Mouse (Mus musculus): ENCODE results near the gene Arhgef2.

Arhgef2 gene

DNA sequence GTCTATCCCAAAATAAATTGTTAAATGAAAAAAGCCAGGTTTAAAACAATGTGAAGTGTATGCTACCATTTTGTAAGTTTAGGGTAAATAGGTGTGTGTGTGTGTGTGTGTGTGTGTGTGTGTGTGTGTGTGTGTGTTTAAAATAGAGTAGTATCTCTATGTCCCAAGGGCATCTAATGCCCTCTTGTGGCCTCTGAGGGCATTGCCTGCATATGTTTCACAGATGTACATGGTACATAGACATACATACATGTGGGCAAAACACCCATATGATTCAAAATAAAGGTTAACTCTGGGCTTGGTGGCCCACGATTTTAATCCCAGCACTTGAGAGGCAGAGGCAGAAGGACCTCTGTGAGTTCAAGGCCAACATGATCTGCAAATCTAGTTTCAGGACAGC, 34.9 kb downstream of the Arhgef2 start:
- DNase-seq (ENCODE audit: low read depth), result peak; percentile 86

DNA sequence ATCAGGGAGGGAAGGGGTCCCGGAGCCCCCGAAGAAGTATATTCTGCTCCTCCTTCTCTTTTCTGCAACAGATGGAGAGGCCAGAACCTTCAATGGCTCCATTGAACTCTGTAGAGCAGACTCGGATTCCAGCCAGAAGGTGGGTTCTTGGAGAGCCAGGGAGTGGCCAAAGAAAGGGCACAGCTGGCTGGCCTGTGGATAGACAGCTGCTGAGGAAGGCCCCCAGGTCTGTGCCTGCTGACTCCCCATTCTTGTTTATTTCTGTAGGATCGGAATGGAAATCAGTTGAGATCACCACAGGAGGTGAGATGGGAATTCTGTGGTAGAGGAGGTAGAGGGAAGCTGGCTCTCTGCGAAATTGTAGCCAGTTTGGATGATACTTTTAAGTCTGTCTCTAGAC, 37.3 kb downstream of the Arhgef2 start:
- DNase-seq (ENCODE audit: low read depth), result no peak

DNA sequence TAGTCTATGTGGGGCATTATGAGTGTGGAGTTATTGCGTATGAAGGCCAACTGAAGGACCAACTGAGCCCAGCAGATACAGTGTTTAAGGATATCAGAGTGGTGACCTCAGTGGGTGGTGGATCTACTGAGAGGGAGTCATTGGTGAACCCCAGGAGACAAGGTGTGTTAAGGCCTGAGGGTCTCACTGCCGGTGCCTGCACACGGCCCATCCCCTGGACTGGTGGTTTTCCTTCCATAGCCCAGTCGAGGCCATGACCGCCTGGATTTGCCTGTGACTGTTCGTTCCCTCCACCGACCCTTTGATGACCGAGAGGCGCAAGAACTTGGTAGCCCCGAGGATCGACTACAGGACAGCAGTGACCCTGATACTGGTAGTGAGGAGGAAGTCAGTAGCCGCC, 40.2 kb downstream of the Arhgef2 start:
- no peak for DNase-seq (ENCODE audit: low read depth)

DNA sequence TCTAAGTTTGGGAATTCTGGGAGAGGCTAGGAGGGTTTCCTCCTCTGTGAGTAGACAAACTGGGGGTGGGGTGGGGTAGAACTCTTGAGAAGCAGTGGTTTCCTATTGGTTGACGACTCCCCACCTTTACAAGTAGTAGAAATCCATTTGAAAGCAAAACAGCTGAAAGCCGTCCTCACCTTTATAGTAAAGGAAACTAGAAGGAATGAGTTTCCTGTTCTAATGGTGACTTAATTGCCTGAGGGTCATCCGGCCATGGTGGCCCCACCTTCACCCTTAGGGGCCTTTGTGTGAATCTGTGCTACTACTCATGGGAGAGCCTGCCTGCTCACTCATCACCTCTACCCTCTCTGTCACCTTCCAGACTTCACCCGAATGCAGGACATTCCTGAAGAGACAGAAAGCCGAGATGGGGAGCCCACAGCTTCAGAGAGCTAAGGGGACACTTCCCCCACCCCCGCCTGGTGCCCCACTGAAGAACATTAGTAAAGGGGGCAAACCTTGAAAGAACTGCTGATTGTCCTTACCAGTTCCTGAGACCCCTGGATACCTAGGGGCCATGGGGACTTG, 40.7 kb downstream of the Arhgef2 start:
- no peak for DNase-seq (ENCODE audit: low read depth)

DNA sequence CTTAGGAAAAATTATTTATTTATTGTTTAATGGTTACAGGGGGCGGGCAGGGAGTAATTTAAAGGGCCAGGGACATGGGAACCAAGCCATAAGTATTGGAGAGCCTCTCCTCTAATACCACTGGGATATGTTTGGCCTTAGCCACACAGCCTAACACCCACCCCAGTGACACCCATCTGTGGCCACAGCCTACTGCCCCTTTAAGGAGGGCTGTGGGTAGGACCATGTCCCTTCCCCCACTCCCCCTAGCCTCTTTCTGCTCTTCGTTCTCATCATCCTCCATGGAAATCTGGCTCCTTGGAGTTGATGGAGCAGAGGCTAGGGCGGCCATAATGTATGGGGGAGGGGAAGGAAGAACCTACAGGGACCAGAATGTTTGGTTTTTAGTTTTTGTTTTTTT, 41.3 kb downstream of the Arhgef2 start:
- no peak for DNase-seq (ENCODE audit: low read depth)

DNA sequence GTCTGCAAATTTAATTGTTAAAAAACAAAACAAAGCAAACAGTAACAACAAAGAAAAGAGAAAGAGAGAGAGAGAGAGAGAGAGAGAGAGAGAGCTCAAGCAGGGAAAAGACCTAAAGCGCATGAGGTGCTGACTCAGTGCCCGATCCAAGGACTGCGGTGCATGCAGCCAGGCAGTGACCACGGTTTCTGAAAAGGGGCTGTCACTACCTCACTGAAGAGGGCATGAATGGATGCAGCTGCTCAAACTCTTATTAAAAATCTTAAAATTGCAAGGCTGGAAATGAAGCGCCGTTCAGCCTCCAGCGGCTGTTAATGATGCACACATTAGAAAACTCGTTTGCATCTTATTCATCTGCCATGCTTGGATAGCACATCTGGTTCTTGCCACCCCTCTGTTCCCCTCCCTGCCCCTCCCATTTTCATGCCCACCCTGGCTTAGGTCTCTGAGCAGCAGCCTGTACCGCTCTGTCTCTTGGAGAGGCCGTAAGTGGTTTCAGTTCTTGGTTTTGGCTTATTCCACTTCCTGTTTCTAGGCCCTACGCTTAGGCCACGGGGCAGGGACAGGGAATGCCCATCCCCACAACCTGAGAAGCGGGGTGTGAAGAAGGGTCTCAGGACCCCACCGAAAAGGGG, 42.1 kb downstream of the Arhgef2 start:
- DNase-seq (ENCODE audit: low read depth), result no peak

DNA sequence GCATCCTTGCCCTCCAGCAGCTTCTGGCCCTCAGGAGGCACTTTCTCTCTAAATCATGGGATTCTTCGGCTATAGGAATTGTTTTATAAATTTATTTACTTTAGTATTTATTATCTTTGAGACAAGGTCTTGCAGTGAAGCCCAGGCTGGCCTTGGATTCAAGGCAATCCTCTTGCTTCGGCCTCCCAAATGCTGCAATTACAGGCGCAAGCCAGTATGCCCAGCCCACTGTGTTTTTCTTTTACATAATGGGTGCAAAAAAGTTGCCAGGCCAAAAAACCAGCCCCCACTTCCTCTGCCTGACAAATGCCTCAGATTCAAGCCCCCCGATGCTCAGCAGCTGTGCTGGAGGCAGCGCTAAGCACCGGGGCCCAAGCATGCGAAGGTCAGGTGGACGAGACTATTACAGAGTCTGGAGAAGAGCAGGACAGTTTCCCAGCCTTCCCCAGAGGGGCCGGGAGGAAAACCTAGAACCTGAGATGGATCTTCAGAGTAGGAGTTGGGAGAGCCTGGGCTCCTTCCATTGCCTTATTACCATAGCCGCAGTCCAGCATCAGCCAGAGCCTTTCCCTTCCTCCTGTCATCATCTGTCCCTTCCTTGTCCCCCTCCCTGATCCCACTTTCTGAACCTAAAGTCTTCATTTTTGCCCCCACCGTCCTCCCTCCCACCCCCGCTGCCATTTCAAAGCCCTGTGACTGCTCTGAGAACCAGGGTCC, 42.8 kb downstream of the Arhgef2 start:
- no peak for DNase-seq (ENCODE audit: low read depth)

DNA sequence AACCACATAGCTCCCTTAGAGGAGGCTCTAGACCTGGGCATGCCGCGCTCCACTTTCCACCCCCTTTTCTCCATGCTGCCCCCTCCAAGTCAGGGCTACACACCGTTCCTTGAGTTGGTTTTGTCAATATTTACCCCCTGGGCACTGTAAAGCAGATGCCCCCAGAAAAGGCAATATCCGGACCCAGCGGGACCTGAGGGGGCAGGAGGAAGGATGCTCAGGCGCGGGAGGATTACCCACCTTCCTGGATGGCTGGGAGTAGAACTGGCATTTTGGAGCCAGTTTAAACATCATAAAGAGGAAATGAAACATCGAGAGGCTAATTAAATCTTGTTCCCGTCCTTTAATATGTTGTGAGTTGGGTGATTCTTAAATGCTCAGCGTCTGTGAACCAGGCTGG, 43.4 kb downstream of the Arhgef2 start:
- no peak for DNase-seq (ENCODE audit: low read depth)

DNA sequence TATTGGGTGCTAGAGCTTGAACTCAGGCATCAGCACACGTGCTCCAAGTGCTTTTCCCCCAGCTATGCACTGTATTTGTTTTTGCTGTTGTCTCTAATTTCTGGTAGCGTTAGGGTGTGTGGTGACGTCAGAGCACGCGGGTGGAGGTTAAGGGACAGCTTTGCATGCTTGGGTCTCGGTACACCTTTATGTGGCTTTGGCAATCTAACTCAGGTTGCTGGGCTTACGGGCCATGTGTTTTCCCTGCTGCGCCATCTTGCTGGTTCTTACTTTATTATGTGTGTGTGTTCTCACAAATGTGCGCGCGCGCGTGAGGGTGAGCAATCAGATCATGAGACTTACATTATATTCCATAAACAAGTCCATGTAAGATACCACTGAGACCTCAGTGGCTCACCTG, 44.2 kb downstream of the Arhgef2 start:
- DNase-seq (ENCODE audit: low read depth), result no peak

DNA sequence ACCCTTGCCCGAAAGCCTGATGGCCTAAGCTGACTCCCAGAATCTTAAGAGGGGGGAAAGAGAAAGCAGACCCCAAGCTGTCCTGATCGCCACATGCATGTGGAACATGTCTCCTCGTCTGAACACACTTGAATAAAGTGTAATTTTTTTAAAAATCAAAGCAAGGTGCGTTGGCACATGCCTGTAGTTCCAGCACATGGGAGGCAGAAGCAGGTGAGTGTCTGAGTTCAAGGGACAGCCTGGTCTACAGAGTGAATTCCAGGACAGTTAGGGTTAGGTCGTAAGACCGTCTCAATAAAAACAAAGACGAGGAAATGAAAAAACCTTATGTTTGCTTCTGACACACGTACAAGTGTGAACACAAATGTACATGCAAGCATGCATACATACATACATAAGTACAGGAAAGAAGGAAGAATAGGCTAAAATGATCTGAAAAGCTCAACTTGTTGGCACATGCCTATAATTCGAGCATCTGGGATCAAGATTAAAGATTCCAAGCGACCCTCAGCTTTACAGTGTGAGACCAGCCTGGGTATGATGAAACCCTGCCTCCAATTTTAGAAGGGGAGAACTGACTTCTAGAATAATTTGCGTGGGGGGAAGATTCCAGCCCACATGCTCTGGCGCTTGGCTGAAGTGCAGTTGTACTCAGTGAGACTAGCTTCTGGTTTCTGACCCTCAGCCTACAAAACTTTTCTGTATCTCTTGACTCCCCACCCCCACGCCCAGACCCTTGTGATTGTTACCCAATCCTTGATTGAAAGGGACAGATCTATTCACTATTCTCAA, 45.1 kb downstream of the Arhgef2 start:
- DNase-seq (ENCODE audit: low read depth), result no peak

DNA sequence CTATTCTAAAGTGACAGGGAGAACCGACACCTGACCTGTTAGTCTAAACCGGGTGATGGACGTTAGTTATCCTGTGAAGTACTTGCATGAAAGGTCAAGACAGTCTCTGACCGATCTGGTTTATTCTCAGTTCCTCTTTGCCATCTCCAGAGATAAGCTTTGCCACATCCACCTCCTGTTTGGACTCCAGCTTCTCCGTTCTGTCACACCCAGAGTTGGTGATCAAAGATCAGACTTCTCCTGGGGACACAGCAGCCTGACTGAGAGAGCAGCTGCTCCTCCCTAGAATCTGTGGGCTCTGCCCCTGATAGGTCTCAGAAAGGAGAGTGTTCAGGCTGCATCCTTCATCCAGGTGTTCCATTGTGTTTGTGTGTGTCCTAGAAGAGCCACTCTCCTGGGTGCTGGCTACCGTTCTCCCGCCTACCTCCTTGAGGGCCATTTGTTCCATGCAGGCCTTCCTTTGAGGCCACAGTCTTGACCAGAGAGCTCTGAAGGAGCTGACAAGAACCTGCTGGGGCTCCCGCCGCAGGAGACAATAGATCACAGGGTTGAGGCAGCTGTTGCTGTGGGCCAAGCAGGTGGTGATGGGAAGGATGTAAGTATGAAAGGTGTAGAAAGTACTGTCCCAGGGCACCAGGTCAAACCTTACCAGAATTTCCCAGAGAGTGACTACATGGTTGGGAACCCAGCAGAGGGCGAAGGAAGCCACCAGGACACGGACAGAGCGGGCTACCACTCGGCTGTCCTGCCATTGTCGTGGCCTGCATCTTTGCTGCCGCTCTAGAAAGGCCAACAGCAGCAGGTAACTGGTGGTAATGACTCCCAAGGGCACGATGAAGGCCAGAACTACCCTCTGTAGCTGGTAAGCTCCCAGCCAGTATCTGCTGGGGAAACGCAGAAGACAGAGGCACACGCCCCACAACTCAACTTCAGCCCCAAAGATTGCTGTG, 46.2 kb downstream of the Arhgef2 start:
- no peak for DNase-seq (ENCODE audit: low read depth)

DNA sequence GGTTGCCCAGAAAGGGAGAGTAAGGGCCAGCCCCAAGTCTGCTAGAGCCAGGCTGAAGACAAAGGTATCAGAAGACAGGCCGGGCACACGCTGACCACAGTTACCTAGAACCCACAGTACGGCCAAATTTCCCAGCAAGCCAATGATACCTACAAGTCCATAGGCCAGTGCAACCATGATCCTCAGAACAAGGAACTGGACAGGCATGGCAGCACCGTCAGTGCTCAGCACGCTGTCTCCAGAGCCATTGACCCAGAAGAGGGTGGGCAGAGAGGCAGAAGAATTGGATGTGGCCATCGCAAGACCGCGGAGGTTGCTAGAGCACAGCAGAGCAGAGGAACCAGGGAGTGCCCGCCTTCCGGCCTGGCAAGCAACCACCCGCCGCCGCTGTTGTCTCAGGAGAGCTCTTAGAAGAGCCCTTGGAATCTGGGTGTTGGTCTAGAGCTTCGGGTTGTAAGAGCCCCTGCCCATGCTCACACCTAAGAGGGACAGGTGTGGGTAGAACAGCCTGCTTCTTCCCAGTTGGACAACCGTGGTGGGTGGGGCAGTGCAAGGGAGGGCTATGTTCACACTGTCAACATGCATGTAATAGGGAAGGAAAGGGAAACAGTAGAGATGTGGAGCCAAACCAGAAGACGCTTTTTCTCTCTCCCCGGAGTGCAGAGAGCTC, 47.2 kb downstream of the Arhgef2 start, which contains the start of gene Rxfp4:
Gene Rxfp4 (minus strand): TSS at position 297 of the 670 bp plus-strand sequence.
- DNase-seq (ENCODE audit: low read depth), result no peak

DNA sequence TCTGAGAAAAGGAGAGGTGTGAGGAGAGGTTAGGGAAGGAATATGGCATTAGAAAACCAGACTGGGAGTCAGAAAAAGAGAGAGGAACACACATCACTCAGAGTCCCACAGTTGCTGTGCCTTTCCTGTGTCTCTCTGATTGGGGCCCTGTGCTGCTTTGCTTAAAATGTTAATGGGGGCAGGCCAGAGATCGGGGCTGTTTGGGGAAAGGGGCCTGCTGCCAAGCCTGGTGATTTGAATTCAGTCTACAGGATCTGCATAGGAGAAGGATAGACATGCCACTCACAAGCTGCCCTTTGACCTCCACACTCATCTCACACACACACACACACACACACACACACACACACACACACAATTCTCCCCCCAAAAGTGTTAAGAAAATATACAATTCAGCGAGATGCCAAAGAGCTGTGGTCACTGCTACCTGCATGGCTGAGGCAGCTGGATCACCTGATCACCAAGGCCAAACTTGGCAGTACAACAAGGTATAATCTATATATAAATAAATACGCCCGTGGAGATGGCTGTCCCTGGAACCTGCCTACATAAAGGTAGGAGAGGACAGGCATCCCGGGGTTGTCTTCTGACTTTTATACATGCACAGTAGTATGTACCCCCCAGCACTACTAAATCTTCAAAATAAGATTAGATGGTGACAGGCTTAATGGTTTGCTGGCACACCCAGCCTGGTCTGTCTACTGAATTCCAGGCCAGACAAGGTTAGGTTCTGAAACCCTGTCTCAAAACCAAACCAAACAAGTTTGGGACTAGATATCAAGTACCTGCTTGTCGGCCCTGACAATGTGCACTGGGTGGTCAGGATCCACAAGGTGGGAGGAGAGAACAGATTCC, 48.0 kb downstream of the Arhgef2 start:
- DNase-seq (ENCODE audit: low read depth), result no peak

DNA sequence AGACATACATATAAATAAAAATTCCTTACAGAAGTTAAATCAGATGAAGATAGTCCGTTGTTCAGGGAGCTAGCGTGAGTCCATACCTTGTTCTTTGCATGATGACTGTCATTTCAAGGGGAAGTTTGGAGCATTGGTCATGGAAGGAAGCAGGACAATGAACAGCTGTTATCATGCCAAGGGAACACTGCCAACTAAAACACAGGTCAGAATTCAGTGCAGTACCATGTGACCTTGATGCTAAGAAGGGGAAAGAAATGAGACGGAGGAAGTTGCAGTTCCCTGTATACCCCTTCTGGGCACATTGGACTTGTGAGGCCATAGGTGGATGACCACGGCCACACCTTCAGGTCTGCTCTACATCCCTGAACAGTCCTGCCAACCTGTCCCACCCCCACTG, 48.9 kb downstream of the Arhgef2 start:
- DNase-seq (ENCODE audit: low read depth), result no peak

DNA sequence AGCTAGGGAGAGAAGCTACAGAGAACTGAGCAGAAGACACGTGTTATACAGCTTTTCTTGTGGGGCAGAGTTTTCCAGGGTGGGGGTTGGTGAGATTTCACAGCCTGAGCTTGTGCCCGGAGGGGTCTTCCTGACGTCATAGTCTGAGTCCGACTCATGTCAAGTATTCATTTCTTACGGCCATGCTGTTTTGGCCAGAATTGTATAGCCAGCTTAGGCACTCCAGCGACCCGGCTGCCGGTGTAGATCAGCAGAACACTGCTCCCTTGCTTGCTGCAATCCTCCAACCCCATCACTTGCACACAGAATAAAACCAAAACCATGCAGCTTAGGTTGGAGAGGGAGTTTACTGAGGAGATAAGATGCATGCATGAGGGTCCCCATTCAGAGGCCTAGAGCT, 49.9 kb downstream of the Arhgef2 start:
- DNase-seq (ENCODE audit: low read depth), result no peak

DNA sequence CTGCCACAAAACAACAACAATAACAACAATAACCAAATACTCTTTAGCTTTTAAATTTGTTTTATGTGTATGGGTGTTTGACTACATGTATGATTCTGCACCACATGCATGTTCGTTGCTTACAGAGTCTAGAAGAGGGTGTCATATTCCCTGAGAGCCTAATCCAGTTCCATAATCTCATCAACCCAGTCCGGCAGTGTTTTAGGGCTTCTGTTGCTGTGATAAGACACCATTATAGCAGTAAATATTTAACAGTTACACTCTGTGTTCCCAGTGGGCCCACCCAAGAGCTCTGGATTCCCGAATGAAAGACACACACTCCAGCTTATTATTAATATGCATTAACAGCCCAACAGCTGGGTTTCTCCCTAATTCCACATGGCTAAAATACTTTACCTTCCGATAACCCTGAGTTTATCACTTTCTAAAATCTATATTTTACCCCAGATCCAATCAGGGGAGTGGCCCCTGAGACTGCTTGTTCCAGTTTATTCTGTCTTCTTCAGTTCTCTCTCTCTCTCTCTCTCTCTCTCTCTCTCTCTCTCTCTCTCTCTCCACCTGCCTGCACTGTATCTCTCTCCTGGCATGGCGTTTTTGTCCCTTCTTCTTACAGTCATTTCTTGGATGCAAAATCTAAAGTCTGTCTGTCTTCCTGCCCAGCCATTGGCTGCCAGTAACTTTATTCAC, 52.8 kb downstream of the Arhgef2 start:
- no peak for DNase-seq (ENCODE audit: low read depth)

DNA sequence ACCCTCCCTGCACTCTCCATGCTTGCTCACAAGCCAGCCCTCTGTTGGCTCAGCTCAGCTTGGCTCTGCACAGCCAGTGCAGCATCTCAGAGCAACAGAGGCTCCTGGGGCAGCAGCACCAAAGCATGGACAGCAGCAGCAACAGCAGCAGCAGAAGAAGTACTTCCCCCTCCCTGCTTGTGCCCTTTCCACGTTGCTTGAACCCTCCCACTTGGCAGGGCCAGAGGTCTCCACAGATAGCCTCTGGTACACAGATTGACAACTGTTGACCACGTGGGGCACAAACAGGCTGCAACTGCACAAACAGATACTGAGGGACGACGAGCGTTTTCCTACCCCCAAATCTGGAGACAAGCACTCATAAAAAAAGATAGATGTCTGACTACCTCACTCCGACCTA, 54.0 kb downstream of the Arhgef2 start:
- DNase-seq (ENCODE audit: low read depth), result no peak

DNA sequence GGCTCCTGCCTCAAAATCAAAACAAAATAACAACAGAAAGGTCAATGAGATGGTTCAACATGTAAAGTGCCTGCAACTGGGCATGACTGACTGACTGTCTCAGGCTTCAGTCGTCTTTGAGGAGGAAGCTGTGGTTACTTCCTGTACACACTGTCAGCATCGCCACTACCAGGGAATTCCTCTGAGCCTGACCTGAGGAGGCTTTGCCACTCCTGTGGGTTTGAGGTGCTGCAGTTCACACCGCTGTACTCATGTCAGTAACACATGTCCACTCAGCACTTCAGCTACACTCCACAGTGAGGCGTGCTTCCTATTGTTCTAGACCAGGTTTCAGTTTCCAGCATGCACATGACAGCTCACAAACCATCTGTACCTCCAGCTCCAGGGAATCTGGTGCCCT, 58.3 kb downstream of the Arhgef2 start:
- peak; percentile 51 for DNase-seq (ENCODE audit: low read depth)

DNA sequence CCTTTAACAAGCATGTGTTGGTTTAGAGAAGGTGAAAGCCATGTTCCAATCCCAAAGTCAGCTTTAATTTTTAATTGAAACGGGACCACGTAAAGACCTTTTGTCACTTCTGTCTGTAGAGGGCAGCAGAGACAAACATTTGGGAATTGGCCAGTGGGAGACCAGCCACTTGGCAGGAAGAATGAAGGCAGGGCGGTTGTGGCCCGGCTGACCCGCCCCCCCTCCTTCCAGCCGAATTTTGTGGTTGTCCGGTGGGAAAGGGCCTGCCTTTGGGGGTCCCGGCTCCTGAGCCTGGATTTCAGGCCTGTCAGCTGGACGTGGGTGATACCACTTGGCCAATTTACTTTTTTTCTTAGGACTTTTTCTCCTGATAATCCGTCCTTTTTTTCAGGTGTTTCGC, 71.6 kb downstream of the Arhgef2 start:
- DNase-seq (ENCODE audit: low read depth), result peak; percentile 92

DNA sequence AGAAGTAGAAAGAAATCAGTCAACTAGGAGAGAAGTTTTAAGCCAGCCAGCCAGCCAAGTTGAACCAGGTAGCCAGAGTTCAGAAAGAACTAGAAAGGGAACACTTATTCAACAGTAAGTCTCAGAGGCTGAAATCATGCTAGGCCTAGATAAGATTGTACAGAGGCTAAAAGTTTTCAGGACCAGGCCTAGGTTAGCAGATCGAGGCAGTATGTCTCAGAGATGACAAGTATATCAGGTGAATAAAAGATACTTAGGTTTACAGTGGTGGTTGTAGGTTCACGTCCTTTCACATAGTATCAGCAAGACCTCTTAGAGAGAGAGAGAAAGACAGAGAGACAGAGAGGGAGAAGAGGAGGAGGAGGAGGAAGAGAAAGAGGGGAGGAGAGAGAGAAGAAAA, 78.0 kb downstream of the Arhgef2 start:
- DNase-seq (ENCODE audit: low read depth), result no peak

Measured in induced T-regulatory cell, adult 2 months (primary cell).